Mouse (Mus musculus): ENCODE results near the gene Arid4b. TPM values are rescaled to one million over a fixed set of nuclear protein-coding genes. Genes with fewer than 3 reads are reported as not detected.
"Not testable (repeated sequence)": the region's sequence is repeated elsewhere in the genome, so short reads cannot be mapped to it uniquely, and the experiment has no call there.

The Arid4b gene
- polyA plus RNA-seq (2017; shearing (Covaris generic)), result 10 to 100 TPM; 49.5 to 68.7 (median 53.9) TPM

DNA sequence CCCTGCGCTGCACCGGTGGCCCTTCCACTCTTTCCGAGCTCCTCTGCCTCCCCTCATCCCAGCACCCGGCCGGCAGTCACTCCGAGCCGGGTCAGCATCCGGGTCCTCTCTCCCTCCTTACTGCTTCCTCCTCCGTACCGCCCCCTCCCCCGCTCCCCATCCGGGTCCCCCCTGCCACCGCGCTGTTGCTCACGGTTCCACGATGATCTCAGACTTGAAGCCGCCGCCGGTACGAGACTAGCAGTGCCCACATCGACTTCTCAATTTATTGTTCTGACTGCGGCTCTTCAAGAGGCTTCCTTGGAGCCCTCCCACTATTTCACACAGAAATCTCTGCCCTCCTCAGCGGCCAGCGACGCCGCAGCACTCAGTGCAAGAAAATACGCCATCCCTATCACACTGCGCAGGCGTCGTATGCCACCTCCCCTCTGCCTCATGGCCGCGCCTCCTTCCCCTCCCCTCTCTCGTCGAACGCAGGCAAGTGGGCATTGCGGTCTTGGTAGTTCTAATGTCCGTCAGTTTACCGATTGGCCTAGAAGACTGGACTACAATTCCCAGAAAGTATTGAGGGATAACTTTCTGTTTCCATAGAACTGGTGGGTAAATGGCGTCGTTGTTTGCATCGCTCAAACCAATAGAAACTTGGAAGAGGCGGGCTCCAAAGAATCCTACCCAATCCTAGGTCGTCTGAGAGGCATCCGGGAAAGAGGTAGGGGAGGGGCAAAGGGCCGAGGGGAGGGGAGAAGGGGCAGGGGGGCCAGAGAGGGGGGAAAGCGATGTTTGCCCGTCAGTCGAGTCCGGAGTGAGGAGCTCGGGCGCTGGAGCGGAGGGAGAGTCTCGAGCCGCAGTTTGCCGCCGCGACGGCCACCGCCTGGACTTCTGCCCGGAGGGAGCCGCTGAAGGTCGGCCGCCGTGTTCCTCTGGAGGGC is at the start of gene Arid4b, which contains the start of gene Ggps1:
Arid4b (plus strand) TSS at position 220 of the 929 bp plus-strand sequence.
Ggps1 (minus strand) TSS at position 476 of the 929 bp plus-strand sequence.
- peak; percentile 87 for ATAC-seq

DNA sequence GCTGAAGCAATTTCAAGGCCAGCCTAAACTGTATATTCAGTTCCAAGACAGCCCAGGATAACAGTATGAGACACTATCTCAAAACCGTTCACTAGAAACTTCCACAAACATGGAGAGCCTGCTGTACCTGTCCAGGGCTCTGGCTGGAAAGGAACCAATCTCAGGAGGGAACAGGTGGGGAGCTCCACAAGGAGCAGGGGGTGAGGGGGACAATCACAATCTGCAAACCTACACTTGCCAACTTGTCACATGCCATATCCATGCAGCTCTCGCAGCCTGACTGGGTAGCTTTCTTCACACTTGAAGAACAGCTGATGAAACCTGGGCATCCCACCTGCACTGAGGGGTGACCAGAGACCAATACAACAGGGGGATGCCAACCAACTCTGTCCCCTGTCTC is 49.0 kb upstream of the Arid4b start:
- no peak for ATAC-seq

DNA sequence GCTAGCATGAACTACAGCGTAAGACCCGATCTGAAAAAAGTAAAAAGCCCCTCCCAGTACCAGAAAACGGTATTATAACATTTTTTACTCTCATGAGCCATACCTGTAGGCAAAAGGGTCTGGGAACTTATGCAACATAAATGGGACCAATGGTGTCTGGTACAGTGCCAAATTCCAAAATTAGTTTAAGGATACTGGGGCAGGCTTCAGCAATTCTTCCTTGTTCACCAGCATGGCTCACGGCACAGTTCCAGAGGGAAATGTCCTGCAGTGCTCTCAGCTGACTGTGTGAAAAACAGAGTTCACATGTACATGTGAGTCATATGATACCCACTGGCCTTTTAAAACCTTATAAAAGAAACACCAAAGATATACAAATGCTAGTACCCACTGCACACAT is 48.5 kb upstream of the Arid4b start:
- ATAC-seq, result no peak

DNA sequence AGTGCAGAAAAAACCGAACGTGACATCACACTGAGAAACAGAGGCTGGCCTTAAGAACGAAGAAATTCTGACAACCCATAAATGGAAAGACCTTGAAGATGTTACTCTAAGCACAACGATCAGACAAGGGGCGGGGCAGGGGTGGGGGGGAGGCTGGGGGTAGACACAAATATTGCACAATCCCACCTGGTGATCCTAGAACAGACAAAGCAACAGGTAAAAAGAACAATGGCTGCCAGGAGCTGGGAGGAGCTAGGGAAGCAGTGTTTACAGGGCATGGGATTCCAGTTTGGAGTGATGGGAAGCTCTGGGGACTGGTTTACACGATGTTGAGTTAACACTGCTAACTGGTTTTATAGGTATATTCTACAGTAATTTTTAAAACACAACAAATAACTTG is 47.4 kb upstream of the Arid4b start:
- no peak for ATAC-seq

DNA sequence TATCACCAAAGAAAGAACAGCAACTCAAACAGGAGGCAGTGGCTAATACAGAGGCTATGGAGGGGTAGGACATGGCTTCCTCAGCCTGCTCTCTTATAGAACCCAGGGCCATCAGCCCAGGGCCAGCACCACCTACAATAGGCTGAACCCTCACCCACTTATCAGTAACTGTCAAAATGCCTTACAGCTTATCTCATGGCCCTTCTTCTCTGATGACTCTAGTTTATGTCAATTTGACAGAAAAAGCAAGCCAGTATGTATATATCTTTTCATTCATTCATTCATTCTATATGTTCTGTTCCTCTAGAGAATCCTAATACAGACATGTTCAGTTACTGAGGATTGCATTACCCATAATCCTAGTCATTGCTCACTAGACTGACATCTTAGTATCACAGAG is 44.7 kb upstream of the Arid4b start:
- no peak for ATAC-seq

DNA sequence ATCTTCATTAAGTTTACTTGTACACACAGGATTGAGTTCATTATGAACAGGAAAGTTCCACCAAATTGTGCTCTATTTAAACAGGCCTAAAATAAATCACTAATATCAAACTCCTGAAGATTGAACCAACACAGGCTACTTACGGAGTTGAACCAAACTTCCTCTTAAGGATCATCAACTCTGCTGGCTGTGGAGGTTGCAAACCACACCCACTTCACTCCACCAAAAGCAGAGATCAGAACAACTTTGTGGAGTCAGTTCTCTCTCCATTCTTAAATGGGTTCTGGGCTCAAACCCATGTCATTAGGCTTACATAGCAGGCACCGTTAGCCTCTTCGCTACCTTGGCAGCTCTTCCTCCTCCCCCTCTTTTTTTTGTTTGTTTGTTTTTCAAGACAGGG is 44.2 kb upstream of the Arid4b start:
- ATAC-seq, result no peak

DNA sequence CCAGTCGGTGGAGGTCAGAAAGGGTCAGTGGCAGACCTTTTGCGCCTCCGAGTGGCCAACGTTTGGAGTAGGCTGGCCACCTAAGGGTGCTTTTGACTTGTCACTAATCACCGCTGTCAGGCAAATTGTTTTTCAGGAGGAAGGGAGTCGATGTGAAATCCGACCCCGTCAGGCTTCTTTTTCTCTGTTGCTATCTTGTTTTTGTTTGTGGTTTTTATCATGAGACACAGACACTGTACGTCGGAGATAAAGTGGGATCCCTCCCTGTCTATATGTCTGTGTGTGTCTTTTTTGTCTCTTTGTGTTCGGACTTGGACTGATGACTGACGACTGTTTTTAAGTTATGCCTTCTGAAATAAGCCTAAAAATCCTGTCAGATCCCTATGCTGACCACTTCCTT is 41.6 kb upstream of the Arid4b start:
- not testable (repeated sequence) for ATAC-seq

DNA sequence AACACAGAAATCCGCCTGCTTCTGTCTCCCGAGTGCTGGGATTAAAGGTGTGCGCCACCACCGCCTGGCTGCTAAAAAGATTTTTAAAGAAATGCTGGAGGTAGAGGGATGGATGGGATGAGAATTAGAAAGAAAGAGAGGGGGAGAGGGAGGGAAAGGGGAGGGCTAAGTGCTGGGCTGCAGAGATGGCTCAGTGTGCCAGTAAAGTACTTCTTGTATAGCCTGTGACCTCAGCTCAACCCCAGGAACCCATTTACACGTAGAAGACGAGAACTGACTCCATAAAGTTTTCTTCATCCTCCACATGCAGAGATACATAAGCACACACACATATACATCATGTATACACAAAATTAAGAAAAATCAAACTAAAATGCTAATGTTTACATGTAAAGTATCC is 37.5 kb upstream of the Arid4b start:
- no peak for ATAC-seq

DNA sequence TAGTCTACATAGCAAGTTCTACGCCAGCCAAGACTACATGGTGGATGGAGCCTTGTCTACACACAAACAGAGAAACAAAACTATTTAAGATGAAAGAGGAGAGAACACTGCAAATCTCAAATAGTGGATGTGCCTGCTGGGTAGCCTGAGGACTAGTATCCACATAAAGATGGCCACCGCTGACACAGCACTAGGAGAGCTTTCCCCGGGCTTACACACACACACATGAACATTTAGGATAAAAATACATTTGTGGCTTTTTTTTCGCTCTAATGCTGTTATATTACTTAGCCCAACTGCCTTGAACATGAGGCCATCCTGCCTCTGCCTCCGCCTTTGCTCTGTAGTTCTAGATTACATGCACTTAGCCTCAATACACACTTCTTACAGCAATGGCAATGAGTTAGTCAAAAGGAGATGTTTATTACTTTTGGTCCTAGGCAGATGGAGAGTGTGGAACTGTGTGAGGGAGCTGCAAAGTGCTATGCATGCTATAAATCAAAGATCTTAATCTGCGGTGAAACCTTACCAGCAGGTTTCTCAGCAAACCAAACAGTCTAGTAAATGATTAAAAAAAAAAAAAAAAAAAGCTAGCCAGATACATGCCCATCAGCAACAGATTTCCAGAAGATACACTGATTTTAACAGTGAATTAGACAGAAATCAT is 36.7 kb upstream of the Arid4b start:
- no peak for ATAC-seq

DNA sequence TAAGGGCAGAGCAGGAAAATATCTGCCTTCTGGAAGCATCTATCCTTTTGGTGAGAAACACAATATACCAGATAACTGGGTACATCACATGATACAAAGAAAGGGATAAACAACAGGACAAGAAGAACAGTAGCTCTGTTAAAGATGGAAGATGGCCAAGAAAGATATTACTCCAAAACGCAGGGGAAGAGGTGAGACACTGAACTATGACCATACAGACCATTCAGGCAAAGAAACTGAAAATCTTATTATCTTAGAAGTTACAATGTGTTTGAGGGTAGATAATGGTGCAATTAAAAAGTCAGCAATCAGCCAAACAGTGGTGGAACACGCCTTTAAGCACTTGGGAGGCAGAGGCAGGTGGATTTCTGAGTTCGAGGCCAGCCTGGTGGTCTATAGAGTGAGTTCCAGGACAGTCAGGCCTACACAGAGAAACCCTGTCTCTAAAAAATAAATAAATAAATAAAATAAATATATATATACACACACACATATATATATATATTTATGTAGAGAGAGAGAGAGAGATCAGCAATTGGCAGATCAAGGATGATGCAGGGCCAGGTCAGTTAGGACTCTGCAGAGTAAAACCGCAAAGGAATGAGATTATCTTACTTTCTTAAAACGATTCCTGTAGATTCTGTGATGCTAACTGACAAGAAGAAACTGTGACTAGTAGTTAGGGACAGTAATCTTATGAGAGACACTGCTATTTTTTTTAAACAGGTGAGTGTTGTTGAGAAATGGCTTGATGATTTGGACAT is 29.5 kb upstream of the Arid4b start:
- ATAC-seq, result no peak

DNA sequence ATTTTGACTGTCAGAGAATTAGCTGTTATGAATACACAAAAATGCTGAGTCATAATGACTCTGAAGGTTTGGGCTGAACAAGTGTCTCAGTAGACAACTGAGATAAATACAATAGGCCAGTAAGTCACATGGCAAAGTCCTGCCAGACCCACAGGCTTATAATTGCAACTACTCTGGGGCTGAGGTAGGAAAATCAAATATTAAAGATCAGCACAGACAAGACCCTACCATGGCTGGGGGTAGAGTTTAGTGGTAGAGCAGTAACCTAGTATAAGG is 29.0 kb upstream of the Arid4b start:
- no peak for ATAC-seq

DNA sequence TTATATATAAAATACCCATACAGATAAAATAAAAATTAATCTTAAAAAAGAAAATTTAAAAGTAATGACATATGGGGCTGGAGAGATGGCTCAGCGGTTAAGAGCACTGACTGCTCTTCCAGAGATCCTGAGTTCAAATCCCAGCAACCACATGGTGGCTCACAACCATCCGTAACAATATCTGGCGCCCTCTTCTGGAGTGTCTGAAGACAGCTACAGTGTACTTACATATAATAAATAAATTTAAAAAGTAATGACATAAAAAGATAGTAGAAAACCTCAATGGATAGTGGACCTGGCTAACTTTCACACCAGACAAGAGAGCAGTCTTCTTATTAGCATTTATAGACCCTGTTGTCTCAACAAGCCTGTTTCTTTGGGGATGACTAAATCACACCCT is 27.7 kb upstream of the Arid4b start:
- not testable (repeated sequence) for ATAC-seq

DNA sequence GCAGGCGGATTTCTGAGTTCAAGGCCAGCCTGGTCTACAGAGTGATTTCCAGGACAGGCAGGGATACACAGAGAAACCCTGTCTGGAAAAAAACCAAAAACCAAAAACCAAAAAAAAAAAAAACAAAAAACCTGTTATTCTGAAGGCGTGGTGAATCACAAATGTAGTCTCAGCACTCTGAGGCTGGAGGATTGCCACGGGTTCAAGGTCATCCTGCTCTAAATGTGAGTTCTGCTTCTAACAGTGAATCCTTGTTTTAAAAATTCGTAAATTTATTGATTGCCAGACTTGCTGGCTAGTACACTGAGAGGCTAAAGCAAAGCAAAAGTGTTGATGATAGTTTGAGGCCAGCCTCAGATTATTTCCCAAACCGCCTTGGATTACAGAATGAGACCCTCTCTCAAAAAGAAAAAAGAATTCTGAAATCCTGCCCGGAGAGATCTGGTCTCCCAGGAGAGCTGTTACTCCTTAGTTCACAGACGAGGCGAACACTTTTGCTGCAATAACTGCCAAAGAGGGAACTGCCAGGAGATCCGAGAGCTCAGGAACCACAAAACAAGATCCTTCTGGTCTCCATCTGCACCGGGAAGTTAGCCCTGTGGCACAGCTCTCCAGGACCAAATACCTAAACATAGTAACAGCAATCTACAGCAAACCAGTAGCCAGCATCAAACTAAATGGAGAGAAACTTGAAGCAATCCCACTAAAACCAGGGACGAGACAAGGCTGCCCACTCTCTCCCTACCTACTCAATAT is 27.0 kb upstream of the Arid4b start:
- no peak for ATAC-seq

DNA sequence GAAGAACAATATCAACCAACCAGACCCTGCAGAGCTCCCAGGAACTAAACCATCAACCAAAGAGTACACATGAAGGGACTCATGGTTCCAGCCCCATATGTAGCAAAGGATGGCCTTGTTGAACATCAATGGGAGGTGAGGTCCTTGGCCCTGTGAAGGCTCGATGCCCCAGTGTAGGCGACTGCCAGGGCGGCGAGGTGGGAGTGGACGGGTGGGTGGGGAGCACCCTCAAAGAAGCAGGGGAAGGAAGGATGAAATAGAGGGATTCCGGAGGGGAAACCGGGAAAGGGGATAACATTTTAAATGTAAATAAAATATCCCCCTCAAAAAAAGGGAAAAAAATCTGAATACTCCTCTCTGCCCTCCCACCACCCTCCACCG is 24.1 kb upstream of the Arid4b start:
- ATAC-seq, result no peak

DNA sequence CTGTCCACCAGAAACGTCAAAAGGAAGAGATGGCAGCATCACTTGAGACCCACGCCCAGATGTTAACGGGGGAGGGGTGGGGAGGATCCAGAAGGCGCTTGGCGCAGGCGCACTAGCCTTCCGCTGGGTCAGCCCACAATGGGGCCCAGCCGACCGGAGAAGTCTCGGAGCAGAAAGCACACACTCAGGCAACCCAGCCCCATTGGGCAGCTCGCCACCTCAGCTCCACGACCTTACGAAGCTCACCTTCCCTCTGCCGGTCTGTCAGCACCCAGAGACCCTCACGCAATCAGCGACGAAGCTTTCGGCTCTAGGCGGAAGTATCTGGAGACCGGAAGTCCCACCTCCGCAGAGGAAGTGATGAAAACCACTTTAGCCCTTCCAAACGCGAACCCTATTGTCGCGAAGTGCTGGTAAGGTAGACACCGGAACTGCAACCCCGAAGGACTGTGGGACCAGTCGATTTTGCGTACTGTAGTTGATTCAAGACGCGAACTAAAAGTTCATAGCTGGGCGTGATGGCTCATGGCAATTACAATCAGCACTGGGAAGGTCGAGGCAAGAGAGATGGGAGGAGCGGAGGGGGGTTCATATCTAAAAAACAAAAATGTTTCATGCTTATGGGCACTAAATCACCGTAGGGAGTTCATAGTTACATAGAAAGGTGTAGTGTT is 23.6 kb upstream of the Arid4b start, which contains the start of gene Tbce:
Tbce (minus strand) TSS at position 347 of the 674 bp plus-strand sequence.
- peak; percentile 99 for ATAC-seq

DNA sequence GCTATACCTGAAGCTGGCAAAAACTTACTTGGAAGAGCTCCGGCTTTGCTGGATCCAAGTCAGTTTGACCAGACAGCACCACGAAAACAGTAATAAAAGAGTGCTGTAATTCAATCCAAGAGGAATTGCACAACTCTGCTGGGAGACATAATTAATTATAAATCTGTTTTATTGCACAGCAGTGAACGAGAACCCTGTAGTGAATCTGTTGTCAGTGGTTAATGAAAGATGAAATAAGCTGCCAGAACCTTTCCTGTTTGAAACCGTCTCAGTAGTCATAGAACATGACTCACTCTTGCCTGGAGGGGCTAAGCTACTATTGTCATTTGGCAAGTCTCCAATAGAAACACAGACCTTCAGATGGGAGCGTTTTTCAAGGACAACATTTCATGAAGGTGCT is 22.8 kb upstream of the Arid4b start:
- ATAC-seq, result no peak

DNA sequence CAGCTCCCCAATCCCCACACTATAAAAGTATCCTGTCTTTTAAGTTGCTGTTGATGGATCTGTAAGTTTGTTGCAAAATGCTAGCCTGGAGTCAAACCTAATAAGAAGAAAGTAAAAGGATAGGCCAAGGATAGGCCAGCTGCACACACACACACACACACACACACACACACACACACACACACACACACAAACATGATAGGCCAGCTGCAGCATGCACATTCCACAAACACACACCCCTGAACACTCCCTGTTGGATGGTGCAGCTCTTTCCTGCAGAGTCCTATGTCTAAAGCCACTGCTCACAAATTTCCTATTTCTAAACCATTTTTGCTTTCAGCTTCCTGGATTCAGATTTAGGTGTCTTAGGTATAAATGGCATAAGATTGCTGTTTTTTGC is 19.2 kb upstream of the Arid4b start:
- no peak for ATAC-seq

DNA sequence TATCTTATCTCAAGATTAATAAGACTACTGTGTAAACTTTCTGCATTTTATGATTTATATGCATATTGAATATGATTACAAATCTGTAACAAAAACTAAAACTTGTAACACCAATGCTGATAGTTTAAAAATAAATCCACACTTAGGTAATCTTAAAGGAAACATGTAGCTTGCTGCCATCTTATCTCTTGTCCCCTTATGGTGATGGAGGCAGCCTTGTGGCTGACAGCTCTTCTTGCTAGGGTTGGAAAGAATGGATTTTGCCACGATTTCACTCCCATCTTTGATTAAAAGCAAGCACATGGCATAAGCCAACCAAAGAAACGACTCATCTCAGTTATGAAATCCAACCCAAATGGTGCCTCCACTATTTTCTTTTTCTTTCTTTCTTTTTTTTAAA is 18.5 kb upstream of the Arid4b start:
- ATAC-seq, result no peak

DNA sequence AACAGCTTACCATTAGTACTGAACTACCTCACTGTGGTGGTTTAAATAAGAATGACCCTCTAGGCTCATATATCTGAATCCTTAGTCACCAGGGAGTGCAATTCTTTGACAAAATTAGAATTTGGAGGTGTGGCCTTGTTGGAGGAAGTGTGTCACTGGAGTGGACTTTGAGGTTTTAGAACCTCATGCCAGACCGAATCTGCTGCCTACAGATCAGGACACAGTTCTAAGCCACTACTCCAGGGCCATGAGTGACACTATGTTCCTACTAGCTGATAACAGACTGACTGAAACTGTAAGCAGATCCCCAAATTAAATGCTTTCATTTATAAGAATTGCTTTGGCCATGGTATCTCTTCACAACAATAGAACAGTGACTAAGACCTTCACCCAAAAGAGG is 13.2 kb upstream of the Arid4b start:
- ATAC-seq, result no peak

DNA sequence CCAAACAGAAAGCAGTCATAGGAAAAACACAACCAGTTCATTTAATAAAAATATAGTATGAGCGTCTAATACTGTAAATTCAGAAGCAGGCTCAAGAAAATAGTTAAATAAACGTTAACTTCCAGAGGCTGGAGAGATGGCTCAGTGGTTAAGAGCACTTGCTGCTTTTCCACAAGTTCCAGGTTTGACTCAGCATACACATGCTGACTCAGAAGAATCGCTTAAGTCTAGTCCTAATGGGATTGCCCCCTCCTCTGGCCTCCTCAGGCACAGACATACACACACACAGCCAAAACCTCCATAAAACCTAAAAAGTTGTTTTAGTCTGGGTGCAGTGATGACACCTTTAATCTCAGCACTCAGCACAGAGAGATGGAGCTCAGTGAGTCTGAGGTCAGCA is 6.2 kb upstream of the Arid4b start:
- no peak for ATAC-seq

DNA sequence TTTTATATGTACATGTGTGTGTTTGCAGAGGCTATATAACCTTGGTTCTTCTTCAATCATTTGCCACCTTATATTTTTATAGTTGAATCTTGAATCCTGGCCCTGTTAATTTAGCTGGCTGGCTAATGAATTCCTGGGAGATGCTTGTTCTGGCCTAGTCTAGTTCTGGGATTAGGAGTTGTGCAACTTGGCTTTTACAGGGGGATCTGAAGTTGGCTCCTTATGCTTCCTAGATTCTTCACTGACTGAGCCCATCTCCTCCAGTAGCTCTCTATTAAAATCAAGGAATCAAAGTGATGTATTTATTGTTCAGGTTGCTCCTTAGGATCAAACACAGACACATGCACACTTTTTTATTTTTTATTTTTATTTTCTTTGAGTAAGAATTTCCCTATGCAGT is 3.5 kb upstream of the Arid4b start:
- no peak for ATAC-seq

Data from inflammation-experienced regulatory T-cells, adult 6 months (primary cell).